Mouse (Mus musculus) heart, postnatal 0 days (tissue): ENCODE measurements at regions not wholly inside any gene's neighbourhood (a gene's known extent, or its start where the extent isn't known, plus 50 kb on each side); places are given as distances from the start of the nearest gene placed in this dataset.
"Not testable (repeated sequence)": the region's sequence is repeated elsewhere in the genome, so short reads cannot be mapped to it uniquely, and the experiment has no call there.

Experiments used
- ATAC-seq: fragments of 200-750 bp; cut with Nextera tagmentation; 2 replicates; pipeline ENCODE4 v1.8.0; 2017; ENCODE audit warnings: low read depth, moderate number of reproducible peaks, moderate library complexity; ENCODE audit not compliant: insufficient read depth
- DNase-seq: peaks from one replicate; pipeline ENCODE4 v3.0.0-alpha.2; 2016; ENCODE audit warnings: low spot score
- H3K27ac ChIP-seq: fragments of 300-500 bp; sonication (generic); 2 replicates; pipeline ENCODE4 v1.5.1; 2014; ENCODE audit warnings: low read depth, mild to moderate bottlenecking
- H3K27me3 ChIP-seq: fragments of 300-500 bp; sonication (generic); 2 replicates; pipeline ENCODE4 v1.6.1; 2014; ENCODE audit warnings: low read length, mixed read lengths; ENCODE audit not compliant: control insufficient read depth, insufficient read depth
- H3K36me3 ChIP-seq: fragments of 300-500 bp; sonication (generic); replicated peaks from 2 replicates; pipeline ENCODE4 v1.6.1; 2014; ENCODE audit warnings: low read length, mixed read lengths; ENCODE audit not compliant: control insufficient read depth, insufficient read depth
- H3K4me1 ChIP-seq: fragments of 300-500 bp; sonication (generic); 2 replicates; pipeline ENCODE4 v1.6.1; 2014; ENCODE audit warnings: antibody characterized with exemption; ENCODE audit not compliant: control insufficient read depth, insufficient read depth
- H3K4me2 ChIP-seq: fragments of 300-500 bp; sonication (generic); 2 replicates; pipeline ENCODE4 v1.6.1; 2014; ENCODE audit warnings: low read depth, mild to moderate bottlenecking, low read length, moderate library complexity
- H3K4me3 ChIP-seq: fragments of 300-500 bp; sonication (generic); 2 replicates; pipeline ENCODE4 v1.5.1; 2014; ENCODE audit warnings: low read depth, low read length
- H3K9ac ChIP-seq: fragments of 300-500 bp; sonication (generic); replicated peaks from 2 replicates; pipeline ENCODE4 v1.6.1; 2014; ENCODE audit warnings: low read depth, low read length, mixed read lengths
- H3K9me3 ChIP-seq: fragments of 300-500 bp; sonication (generic); replicated peaks from 2 replicates; pipeline ENCODE4 v1.6.1; 2016; ENCODE audit warnings: low read length; ENCODE audit not compliant: control insufficient read depth
- CTCF ChIP-seq: IDR thresholded peaks from 2 replicates; pipeline ENCODE4 v1.5.1; 2016; ENCODE audit warnings: antibody characterized with exemption, control low read depth, low read depth
- EP300 ChIP-seq: IDR thresholded peaks from 2 replicates; pipeline ENCODE4 v1.6.1; 2016; ENCODE audit warnings: antibody characterized with exemption, low read depth
- WGBS: fragments of 180-500 bp; shearing (Covaris S2); extraction: QIAGEN DNeasy Blood & Tissue Kit; methylation state at CpG from one replicate; pipeline ENCODE4 v1.1.7; 2014; 5-methylcytosine and 5-hydroxymethylcytosine counted together

DNA sequence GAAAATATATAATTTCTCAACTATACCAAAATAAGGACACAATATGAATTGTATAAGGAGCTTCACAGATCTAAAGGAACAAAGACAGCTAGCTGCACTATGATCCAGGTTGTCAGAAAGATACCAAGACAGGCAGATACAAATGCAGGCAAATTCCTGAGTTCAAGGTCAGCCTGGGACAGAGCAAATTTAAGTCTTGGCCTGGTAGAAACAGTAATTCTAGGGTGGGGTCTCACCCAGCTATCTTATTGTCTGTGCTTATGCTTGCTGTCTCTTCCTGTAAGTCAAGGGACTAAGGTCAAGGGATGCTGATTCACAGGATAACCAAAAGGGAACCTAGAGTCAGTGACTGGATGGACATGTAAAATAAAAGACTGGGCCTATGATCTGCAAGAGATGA, 250.4 kb downstream of the Nucb2 start:
- TF ChIP-seq CTCF = no peak
- no peak for TF ChIP-seq EP300

DNA sequence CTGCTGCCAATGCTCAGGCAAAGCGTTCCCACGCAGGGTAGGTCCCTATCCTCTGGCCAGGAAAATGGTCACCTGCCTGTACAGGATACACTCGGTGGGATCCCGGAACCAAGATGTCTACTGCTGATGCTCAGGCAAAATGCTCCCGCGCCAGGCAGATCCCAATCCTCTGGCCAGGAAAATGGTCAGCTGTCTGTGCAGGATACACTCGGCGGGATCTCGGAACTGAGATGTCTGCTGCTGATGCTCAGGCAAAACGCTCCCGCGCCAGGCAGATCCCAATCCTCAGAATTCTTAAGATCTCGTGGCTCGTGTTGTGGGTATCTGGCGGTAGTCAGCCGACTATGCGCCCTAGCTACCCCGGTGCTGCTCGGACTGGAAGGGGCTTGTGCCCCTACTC, 288.0 kb downstream of the Nucb2 start:
- H3K27me3 ChIP-seq, DNase-seq, H3K4me1 ChIP-seq, H3K9me3 ChIP-seq, H3K9ac ChIP-seq, H3K36me3 ChIP-seq, H3K4me3 ChIP-seq, H3K4me2 ChIP-seq, ATAC-seq, H3K27ac ChIP-seq: not testable (repeated sequence)
- 83% methylated on average over 19 of the region's 19 CpGs for WGBS

More for the DNA sequence above, 250.4 kb downstream of the Nucb2 start:
- H3K9ac ChIP-seq = no peak overlapping the region
- no peak overlapping the region for H3K4me2 ChIP-seq
- H3K27me3 ChIP-seq = no peaks in the 10 kb centered on the region
- DNase-seq (no peak), ATAC-seq (no peak)
- H3K4me1 ChIP-seq = no peaks in the 10 kb centered on the region
- no peaks in the 10 kb centered on the region for H3K9me3 ChIP-seq
- H3K36me3 ChIP-seq = no peaks in the 10 kb centered on the region
- H3K4me3 ChIP-seq = no peak overlapping the region
- H3K27ac ChIP-seq = no peak overlapping the region

DNA sequence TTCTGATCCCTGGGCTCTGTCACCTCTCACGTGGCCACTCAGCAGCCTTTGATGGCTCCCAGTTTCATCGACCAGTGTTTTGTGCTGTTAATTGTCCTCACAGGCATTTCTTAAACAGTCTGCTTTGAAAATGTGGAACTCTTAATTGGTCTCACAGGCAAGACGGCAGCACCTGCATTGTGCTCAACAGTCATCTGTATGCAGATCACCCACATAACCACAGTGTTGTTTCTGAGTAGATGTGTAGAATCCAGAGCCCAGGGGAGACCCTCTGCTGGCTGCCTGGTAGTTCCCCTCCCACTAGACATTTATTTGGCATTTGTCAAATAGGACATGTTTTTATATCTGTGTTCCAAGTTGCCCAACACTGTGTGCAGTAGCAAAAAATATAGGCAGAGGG, 304.3 kb downstream of the Nucb2 start:
- Histone ChIP-seq H3K9ac (no peak overlapping the region), H3K36me3 (no peaks in the 10 kb centered on the region), H3K27ac (no peak overlapping the region), H3K4me2 (no peak overlapping the region), H3K4me1 (no peaks in the 10 kb centered on the region), H3K4me3 (no peak overlapping the region), H3K27me3 (no peaks in the 10 kb centered on the region), H3K9me3 (no peaks in the 10 kb centered on the region)
- DNase-seq (no peak), ATAC-seq (no peak)
- WGBS = 52% methylated on average over 3 of the region's 3 CpGs
- TF ChIP-seq CTCF (no peak), EP300 (no peak)

DNA sequence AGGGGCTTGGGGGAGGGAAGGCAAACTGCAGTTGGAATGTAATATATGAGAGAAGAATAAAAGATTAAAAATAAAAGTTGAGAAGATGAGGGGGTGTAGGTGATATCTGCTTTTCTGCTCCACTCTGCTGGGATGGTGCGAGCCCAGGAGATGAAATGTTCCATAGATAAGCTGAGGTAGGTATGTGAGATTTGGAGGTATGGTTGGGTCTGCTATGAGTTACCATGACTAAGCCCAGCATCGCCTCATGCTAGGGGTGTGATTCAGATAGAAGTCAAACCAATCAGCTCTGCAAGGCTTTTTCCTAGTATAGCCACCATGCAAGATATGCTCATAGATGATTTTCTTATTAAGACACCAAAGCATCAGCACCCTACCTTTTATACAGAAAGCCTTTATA, 312.3 kb downstream of the Nucb2 start:
- no peaks in the 10 kb centered on the region for H3K4me1 ChIP-seq
- no peaks in the 10 kb centered on the region for H3K9me3 ChIP-seq
- no peaks in the 10 kb centered on the region for H3K36me3 ChIP-seq
- TF ChIP-seq EP300 = no peak
- TF ChIP-seq CTCF = no peak
- no peaks in the 10 kb centered on the region for H3K27me3 ChIP-seq
- DNase-seq (no peak), ATAC-seq (no peak)
- no peak overlapping the region for H3K9ac ChIP-seq
- H3K4me2 ChIP-seq = no peak overlapping the region
- no peak overlapping the region for H3K4me3 ChIP-seq
- WGBS = 74% methylated on average over 2 of the region's 2 CpGs
- H3K27ac ChIP-seq = no peak overlapping the region

DNA sequence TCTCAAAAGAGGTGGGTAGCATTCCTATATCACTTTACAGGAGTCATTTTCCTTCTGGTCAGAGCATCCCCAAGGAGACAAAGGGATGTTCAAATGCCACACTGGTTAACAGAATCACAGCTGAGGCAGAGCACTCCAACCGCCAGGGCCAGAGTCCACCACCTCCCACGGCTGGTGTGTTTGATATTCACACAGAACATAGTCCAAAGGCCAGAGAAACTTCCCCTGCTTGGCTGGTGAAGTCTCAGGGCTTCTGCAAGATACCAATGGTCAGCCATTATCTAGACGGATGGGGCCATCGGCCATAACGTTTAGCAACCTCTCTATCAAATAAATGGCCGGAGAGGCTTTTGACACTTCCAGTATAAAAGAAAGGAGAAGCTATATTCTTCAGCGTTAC, 313.8 kb downstream of the Nucb2 start:
- no peak overlapping the region for H3K9ac ChIP-seq
- H3K4me2 ChIP-seq = no peak overlapping the region
- no peak for TF ChIP-seq EP300
- no peak for TF ChIP-seq CTCF
- no peak for ATAC-seq
- H3K9me3 ChIP-seq = no peaks in the 10 kb centered on the region
- no peak overlapping the region for H3K27ac ChIP-seq
- WGBS = 76% methylated on average over 7 of the region's 7 CpGs
- no peaks in the 10 kb centered on the region for H3K27me3 ChIP-seq
- DNase-seq = no peak
- no peaks in the 10 kb centered on the region for H3K4me1 ChIP-seq
- H3K36me3 ChIP-seq = no peaks in the 10 kb centered on the region
- H3K4me3 ChIP-seq = no peak overlapping the region

DNA sequence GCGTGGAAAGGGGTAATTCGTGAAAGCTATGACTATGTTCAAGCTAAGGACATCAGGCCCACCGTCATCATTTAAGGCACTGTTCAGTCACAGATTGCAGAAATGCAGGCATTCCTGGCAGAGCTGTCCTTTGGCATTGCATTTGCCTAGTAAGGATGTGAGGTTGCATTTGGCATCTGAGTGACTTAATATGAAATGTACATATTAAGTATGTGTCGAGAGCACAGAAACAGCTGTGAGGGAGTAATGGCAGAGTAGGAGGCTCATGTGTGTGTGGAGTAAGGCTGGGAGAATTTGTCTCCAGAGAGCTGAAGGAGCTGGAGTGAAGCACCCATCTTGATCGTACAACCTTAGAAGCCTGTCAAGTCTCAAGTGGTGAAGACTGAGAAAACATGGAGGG, 316.4 kb downstream of the Nucb2 start:
- H3K36me3 ChIP-seq = no peaks in the 10 kb centered on the region
- no peak overlapping the region for H3K27ac ChIP-seq
- ATAC-seq (no peak), DNase-seq (no peak)
- H3K4me3 ChIP-seq = no peak overlapping the region
- H3K9me3 ChIP-seq = no peaks in the 10 kb centered on the region
- no peak overlapping the region for H3K9ac ChIP-seq
- no peak overlapping the region for H3K4me2 ChIP-seq
- H3K27me3 ChIP-seq = no peaks in the 10 kb centered on the region
- 72% methylated on average over 5 of the region's 5 CpGs for WGBS
- TF ChIP-seq CTCF = no peak
- TF ChIP-seq EP300 = no peak
- no peaks in the 10 kb centered on the region for H3K4me1 ChIP-seq
